Mouse (Mus musculus) mouse embryonic stem cell (cell line): ENCODE measurements around the gene Tmem269.

Experiments
- in situ Hi-C, 2 experiments: fragments of 300-500 bp; cut with MboI; formaldehyde crosslinking; loops; 1 replicate in 1 of 2; 3 replicates in 1 of 2; pipeline ENCODE4 v1.14.3; 2019 to 2020; ENCODE audit warnings: low sequenced_read_pairs in 2 of 2, low pct_unique_long_range_greater_than_20kb in 1 of 2, mixed read lengths in 1 of 2; ENCODE audit not compliant: unreplicated experiment in 1 of 2

The Tmem269 gene

DNA sequence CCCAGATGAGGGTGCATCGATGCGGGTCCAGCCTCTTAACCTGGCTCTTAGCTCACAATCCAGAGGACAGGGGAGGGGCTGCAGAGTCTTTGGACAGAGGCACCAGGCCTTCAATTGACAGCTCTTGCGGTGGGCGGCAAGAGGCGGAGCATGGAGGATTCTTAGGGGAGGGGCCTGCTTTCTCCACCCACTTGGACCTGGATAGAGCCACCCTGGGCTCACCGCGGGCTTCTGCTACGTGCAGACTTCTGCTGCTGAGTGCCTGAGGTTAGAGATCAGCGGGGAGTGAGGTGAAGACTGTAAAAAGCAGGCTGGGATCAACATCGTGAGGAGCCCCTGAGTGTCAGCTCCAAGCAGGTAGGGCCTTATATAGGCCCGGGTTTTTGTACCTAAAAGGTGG is at the start of gene Tmem269:
Tmem269 (minus strand) TSS at position 49 of the 400 bp plus-strand sequence.
- in situ Hi-C loops: no loop called here

GRCm38 (mm10) chr4:119266606-119267005 is 48.6 kb upstream of the Tmem269 start:
- in situ Hi-C loops: no loop called here

DNA sequence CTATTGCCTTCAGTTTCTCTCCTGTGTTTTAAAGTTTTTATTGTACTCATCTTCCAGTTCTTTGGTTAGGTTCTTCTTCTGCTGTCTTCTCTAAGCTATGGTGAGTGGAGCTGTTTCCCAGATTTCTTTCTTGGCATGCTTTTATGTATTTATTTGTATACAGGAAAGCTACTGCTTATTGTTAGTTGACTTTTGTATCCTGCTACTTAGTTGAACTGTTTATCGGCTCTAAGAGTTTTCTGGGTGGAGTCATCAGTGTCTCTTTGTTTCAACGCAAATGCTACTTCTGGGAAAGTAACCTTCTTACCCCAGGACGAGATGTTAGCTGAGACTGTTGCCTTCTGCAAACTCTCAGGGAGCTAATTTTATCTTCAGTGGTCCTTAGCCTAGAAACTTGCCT is 45.4 kb upstream of the Tmem269 start:
- in situ Hi-C loops: no loop called here

DNA sequence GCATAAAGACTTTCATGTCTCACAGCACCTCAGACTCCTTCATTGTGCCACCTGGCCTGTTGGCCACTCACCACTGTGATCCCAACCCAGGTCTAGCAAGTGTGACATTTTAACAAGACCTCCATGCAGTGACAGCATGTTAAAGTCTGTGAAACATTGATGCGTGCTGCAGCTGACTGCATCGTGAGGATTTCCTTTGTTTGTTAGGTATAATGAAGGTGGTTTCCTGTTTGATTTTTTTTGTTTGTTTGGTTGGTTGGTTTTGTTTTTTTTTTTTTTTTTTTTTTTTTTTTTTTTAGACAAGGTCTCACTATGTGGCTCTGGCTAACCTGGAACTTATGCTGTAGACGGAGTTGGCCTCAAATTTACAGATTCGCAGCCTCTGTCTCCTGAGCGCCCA is 44.5 kb upstream of the Tmem269 start:
- in situ Hi-C loops: no loop called here

DNA sequence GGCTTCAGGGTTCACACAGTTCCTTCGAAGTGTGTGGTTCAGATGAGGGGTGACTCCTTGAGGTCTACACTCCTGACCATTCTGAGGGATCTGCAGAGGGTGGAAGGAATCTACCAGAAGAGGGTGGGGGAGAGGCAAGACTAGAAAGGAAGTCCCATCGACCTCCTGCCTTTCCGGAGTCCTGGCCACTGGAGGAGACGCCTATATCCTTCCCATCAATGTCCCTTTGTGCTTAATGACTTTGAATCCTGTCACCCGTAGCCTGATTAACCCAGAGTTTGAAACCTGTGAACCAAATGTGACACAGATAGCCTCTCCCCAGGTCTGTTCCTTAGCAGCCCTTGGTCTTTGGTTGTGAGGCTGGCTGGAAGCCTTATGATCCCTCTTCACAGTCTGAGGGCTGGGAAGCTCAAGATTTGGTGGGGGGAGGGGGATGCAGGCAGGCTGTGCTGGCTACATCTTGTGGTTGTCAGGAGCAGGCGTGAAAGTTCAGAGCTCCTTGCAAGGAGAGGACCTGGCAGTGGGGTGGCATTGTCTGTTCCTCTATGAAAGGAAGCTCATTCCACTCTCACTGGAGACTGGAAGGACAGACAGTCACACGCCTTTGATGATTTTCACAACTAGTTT is 43.2 kb upstream of the Tmem269 start:
- in situ Hi-C loops: no loop called here

DNA sequence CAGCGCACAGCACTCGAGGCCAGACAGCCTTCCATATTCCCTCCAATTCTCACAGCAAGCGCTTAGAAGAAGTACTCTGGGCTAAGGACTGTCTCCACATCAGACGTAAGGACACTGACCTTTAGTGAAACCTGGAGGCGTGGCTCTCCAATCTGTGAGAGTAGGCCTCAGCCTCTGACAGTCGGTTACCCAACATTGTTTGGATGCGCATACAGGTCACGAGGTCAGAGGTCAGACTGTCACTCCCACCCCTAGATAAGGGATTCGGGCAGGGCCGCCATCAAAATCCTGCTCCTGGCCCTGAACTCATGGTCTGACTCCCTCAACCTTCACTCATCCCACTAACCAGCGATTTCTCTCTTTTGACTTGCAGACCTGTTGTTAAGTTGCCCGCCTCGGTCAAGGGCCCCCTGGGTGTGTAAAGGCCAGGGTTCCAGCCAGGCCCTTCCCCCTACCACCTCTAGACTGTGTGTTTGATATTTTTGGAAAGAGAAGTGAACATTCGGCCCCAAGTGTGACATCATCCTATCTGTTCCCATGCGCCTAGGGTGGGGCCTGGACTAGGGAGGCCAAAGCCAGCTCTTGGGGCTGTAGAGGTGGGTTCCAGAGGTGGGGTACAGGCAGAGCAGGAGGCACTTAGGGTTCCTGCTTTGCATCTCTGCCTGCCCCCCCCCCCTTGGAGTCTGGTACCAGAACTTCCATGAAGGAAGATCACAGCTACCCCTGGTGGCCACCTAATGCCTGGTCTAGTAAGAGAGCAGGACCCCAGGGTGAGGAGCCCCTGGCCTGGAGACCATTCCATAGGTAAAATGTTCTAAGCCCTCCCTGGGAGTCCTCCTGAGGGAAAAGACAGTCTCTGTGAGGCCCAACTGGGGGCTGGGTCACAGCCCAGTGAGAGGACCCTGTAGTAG is 41.6 kb upstream of the Tmem269 start:
- in situ Hi-C loops: no loop called here

- in situ Hi-C loops: no loop called here
These were observed 39.1 kb upstream of the Tmem269 start for GRCm38 (mm10) chr4:119257083-119257482.

GRCm38 (mm10) chr4:119255351-119255750 is 37.3 kb upstream of the Tmem269 start, which contains the start of gene Cldn19:
Gene Cldn19, plus strand, starts transcription at chr4:119255414.
- in situ Hi-C loops: no loop called here

DNA sequence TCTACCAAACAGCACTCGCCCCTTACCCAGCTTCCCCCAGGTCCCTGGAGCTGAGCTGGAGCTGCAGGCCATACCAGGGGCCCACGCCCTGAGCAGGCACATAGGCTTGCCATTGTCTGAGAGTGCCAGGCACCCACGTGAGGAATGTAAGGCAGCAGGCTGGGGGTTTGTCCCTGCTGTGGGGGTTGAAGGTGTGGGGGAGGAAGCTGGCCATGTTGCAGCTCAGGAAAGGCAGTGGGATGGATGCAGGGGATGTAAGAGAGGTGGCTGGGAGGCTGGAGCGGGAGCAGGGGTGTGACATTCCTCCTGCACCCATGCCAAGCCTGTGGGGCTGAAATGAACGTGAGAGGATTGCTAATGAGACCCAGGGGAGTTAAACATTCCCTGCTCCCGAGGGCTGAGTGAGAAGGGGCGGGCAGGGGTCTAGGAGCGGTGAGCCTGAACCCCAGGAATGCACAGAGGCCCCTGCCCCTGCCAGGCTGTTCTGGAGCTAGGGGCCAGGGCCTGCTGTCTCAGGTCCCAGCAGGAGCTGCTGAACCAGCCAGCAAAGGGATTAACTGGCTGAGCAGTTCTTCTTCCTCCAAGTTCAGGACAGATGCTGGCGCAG is 36.1 kb upstream of the Tmem269 start:
- in situ Hi-C loops: no loop called here

DNA sequence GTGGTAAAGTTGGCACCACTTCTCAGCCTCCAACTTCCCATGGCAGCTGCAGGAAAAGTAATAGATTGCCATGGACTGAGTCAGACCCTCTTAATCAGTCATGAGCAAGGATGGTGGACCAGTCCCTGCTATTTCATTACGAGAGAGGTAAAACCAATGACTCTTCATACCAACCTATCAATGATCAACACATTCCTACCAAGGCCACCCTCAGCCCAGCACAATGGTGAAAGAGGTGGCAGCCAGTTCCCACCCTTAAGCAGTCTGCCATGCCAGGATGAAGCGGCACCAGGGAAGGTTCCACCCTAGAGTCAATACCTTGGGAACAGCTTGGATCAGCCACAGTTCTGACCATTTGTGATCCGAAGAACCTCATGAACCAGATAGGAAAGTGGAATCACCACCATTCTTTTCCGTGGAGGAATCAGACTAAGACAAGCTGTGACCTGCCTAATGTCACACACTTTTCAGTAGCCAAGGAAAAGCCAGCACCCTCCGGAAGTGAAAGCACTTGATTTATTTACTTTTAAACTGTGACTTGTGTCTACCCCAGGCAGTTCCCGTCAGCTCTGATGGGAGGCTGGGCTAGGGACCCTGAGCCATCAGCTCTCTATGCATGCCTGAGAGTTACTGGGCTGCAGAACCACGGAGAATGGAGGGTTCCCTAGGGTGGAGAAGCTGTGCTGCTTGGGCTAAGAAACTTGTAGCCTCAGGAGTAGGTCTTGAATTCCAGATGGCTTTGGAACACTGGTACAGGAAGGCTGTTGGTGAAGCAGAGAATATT is 34.2 kb upstream of the Tmem269 start:
- in situ Hi-C loops: no loop called here

- in situ Hi-C loops: loop anchor here in 1 of 2 experiments (5.0 kb wide), 1 partner anchor 94 kb away; no protein-coding TSS in a partner anchor
These were observed 30.5 kb upstream of the Tmem269 start for GRCm38 (mm10) chr4:119248407-119248965.

- in situ Hi-C loops: loop anchor here in 1 of 2 experiments (5.0 kb wide), 1 partner anchor 95 kb away; no protein-coding TSS in a partner anchor
These were observed 29.6 kb upstream of the Tmem269 start for GRCm38 (mm10) chr4:119247462-119248235.

DNA sequence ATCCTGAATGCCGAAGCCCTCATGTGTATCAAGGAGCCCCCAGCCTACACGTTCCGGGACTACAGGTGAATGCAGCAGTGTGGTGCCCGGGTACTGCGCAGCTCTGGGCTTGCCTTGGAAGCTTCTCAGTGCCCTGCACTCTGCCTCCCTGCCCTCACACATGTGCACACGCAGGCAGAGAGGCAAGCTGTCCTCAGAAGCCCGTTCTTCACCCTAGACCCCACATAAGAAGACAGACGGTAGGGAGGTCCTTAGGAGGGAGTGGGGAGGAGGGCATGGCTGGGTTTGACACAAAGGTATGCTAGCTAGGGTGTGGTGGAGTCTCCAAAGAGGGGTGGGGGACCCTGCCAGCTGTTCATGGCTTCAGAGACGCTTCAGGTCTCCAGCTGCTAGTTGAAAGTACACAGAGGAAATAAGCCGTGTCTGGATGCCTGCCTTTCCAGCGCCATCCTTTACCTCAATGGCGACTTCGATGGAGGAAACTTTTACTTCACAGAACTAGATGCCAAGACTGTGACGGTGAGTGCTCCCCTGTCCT is 28.7 kb upstream of the Tmem269 start:
- in situ Hi-C loops: loop anchor here in 1 of 2 experiments (5.0 kb wide), 1 partner anchor 96 kb away; no protein-coding TSS in a partner anchor

DNA sequence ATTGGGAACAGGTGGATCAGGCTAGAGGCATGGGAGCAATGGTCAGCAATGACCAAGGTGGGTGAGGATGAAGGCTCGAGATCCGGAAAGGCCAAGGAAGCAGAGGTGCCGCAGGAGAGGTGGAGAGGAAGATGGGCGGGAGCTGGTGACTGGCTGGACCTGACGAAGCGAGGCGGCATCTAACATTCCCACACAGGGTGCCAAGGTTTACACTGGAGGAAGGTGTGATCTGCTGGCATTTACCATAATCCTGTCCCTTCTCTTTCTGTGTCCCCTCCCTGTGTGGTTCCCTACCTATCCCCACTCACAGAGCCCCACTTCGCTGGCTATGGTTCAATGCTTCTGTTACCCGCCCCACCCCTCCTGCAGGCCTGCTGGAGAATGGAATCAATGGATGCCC is 27.9 kb upstream of the Tmem269 start:
- in situ Hi-C loops: loop anchor here in 1 of 2 experiments (5.0 kb wide), 1 partner anchor 96 kb away; no protein-coding TSS in a partner anchor

- in situ Hi-C loops: loop anchor here in 1 of 2 experiments (5.0 kb wide), 1 partner anchor 97 kb away; no protein-coding TSS in a partner anchor
These were observed 27.5 kb upstream of the Tmem269 start for GRCm38 (mm10) chr4:119245556-119245955.

- in situ Hi-C loops: loop anchor here in 1 of 2 experiments (5.0 kb wide), 1 partner anchor 98 kb away; no protein-coding TSS in a partner anchor
These were observed 26.6 kb upstream of the Tmem269 start for GRCm38 (mm10) chr4:119244468-119245240.
